Mouse (Mus musculus): ENCODE results near the gene Kcnf1.

DNA sequence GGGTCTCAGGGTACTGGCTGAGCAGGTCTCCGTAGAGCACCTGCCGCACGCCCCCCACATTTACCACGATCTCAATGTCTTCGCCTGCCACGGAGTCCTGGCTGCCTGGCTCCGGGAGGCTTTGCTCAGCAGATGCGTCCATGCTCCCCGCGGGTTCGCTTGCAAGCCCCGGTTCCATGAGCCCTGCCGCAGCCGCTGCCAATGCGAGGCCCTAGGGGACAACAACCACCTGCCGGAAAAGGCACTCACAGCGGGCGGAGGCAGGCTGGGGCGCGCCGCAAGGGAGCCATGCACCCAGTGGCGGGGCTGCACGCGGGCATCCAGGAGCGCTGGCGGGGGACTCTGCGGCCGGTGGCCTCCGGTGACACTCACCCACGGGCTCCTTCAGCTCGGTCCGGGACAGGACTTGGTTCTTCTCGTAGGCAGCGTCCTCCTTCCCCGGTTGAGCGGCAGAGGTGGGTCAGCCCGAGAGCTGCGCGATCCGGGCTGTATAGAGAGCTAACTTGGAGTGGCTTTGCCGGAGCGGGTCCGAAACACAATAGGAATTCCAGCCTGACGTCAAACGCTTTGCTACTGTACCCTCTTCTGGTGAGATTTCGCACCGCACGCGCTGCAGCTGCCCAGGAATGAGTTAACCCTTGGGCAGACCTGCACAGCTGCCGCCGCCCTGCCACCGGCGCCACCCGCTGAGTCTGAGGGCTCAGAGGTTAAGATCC lies 489 bp downstream of the Kcnf1 start:
- no peak for TF ChIP-seq CTCF (conservative IDR thresholded peaks at IDR 0.05; ENCODE audit: insufficient read depth, insufficient read length, low read depth, low read length)
- TF ChIP-seq POLR2A (IDR thresholded peaks at IDR 0.05; ENCODE audit: low read depth, low read length): no peak
